Mouse (Mus musculus): ENCODE data around the gene Ccdc134. TPM values are rescaled to one million over a fixed set of nuclear protein-coding genes. Genes with fewer than 3 reads are reported as not detected.

Ccdc134 gene
- 35.9 and 41.2 TPM in 2 replicates for polyA plus RNA-seq (2015; fragmentation: Nextera tagmentation; extraction: Ambion mirVana)

DNA sequence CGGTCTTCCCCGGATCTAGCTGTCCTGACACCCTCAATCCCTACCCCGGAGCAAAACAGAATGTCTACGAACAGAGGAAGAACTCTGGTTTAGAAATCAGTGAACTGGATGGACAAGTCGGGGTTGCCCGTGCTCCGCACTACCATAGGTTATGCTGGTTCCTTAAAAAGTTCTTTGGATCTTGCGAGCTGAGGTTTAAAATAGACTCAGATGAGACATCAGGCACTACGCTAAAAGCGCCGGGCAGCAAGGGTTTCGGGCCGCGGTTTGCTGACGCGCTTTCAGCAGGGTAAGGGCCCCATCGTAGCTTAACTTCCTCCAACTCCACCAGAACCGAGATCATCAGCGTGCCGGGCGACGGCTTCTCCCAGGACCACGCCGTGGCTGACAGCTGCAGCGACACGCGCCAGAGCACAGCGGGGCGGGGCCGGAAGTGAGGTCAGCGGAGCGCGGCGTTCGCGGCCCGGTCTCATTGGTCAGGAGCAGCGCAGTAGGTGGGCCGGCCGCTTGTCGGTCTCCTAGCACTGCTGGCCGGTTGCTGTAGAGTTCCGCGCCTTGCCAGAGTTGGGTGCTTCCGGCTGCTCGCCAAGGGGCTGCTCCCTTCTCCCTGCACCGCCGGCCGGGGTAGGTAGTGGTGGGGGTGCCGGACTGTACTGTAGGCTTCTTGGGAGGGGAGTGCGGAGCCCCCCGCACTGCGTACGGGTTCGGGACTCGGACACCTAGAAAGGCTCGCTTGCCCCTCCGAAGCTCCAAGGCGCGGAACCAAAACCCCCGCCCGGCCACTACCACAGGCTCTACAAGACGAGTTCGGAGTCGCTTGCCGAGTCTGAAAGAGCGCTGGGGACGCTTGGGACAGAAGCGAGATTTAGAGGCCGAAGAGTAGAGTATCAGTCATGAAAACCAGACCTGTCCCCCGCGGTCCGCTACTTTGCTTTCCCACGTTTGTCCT is at the start of gene Ccdc134:
Gene Ccdc134, plus strand, starts transcription at position 497 of the 949 bp plus-strand sequence.

GRCm38 (mm10) chr15:82146770-82147610 is 19.3 kb downstream of the Ccdc134 start, which contains the start of gene Srebf2:
Srebf2 (plus strand) TSS chr15:82147181.

Other genes with a start within 250 kb of the Ccdc134 start
- gene Polr3h, start 201.7 kb upstream of the Ccdc134 start, polyA plus RNA-seq (2015; fragmentation: Nextera tagmentation; extraction: Ambion mirVana): 142 and 168 TPM in 2 replicates
- 12.6 and 14.2 TPM in 2 replicates for gene Csdc2, start 191.2 kb upstream of the Ccdc134 start, polyA plus RNA-seq (2015; fragmentation: Nextera tagmentation; extraction: Ambion mirVana)
- 18.1 and 25.8 TPM in 2 replicates for gene Pmm1, start 167.0 kb upstream of the Ccdc134 start, polyA plus RNA-seq (2015; fragmentation: Nextera tagmentation; extraction: Ambion mirVana)
- not detected in 2 replicates for gene 1700029P11Rik, start 147.4 kb upstream of the Ccdc134 start, polyA plus RNA-seq (2015; fragmentation: Nextera tagmentation; extraction: Ambion mirVana)
- 27.1 and 31.6 TPM in 2 replicates for gene Xrcc6, start 140.1 kb upstream of the Ccdc134 start, polyA plus RNA-seq (2015; fragmentation: Nextera tagmentation; extraction: Ambion mirVana)
- 12.9 and 13.2 TPM in 2 replicates for gene Desi1, start 94.1 kb upstream of the Ccdc134 start, polyA plus RNA-seq (2015; fragmentation: Nextera tagmentation; extraction: Ambion mirVana)
- 101 and 109 TPM in 2 replicates for gene Snu13, start 80.3 kb upstream of the Ccdc134 start, polyA plus RNA-seq (2015; fragmentation: Nextera tagmentation; extraction: Ambion mirVana)
- not detected in 2 replicates for gene 4930407I10Rik, start 68.8 kb upstream of the Ccdc134 start, polyA plus RNA-seq (2015; fragmentation: Nextera tagmentation; extraction: Ambion mirVana)
- gene Mei1, start 57.9 kb upstream of the Ccdc134 start, polyA plus RNA-seq (2015; fragmentation: Nextera tagmentation; extraction: Ambion mirVana): not detected in 2 replicates
- 53.6 and 63.8 TPM in 2 replicates for gene Srebf2, start 19.3 kb downstream of the Ccdc134 start, polyA plus RNA-seq (2015; fragmentation: Nextera tagmentation; extraction: Ambion mirVana)
- not detected in 2 replicates for gene Shisa8, start 84.9 kb downstream of the Ccdc134 start, polyA plus RNA-seq (2015; fragmentation: Nextera tagmentation; extraction: Ambion mirVana)
- not detected in 2 replicates for gene Tnfrsf13c, start 96.4 kb downstream of the Ccdc134 start, polyA plus RNA-seq (2015; fragmentation: Nextera tagmentation; extraction: Ambion mirVana)
- gene Cenpm, start 116.8 kb downstream of the Ccdc134 start, polyA plus RNA-seq (2015; fragmentation: Nextera tagmentation; extraction: Ambion mirVana): 16.6 and 17.2 TPM in 2 replicates
- gene 1500009C09Rik, start 124.5 kb downstream of the Ccdc134 start, polyA plus RNA-seq (2015; fragmentation: Nextera tagmentation; extraction: Ambion mirVana): not detected in 2 replicates
- 0.36 and 0.61 TPM in 2 replicates for gene Sept3, start 147.0 kb downstream of the Ccdc134 start, polyA plus RNA-seq (2015; fragmentation: Nextera tagmentation; extraction: Ambion mirVana)
- gene Wbp2nl, start 171.0 kb downstream of the Ccdc134 start, polyA plus RNA-seq (2015; fragmentation: Nextera tagmentation; extraction: Ambion mirVana): 0.13 TPM in 1 of 2 replicates, not detected in the other
- 22.9 and 32.5 TPM in 2 replicates for gene Naga, start 211.0 kb downstream of the Ccdc134 start, polyA plus RNA-seq (2015; fragmentation: Nextera tagmentation; extraction: Ambion mirVana)
- gene Pheta2, start 211.0 kb downstream of the Ccdc134 start, polyA plus RNA-seq (2015; fragmentation: Nextera tagmentation; extraction: Ambion mirVana): 7.2 and 7.9 TPM in 2 replicates
- gene Smdt1, start 211.0 kb downstream of the Ccdc134 start, polyA plus RNA-seq (2015; fragmentation: Nextera tagmentation; extraction: Ambion mirVana): 287 and 311 TPM in 2 replicates
- gene Ndufa6, start 226.4 kb downstream of the Ccdc134 start, polyA plus RNA-seq (2015; fragmentation: Nextera tagmentation; extraction: Ambion mirVana): 708 and 911 TPM in 2 replicates

Data from skeletal muscle tissue, postnatal 0 days (tissue).